Mouse (Mus musculus) T-helper 2 cell (primary cell): Measurements from ENCODE around the gene Icosl.
"Not testable (repeated sequence)": the region's sequence is repeated elsewhere in the genome, so short reads cannot be mapped to it uniquely, and the experiment has no call there.

Experiments used
- in situ Hi-C: fragments of 300-600 bp; cut with MboI, MseI; formaldehyde crosslinking; loops from one replicate; pipeline ENCODE4 v1.15.1; 2025; ENCODE audit warnings: high pct_unique_total_duplicates

The Icosl gene

DNA sequence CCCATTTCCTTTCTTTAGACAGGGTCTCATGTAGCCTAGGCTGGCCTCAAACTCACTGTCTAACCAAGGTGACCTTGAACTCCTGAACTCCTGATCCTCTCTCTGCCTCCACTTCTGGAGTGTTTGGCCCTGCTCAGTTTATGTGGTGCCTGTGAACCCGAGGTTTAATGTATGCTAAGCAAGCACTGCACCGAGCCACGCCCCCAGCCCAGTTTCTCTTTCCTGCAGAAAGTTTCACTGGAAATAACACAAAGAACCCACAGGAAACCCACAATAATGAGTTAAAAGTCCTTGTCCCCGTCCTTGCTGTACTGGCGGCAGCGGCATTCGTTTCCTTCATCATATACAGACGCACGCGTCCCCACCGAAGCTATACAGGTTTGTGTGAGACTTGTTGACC, 5.9 kb downstream of the Icosl start:
- in situ Hi-C loops: no loop called here

DNA sequence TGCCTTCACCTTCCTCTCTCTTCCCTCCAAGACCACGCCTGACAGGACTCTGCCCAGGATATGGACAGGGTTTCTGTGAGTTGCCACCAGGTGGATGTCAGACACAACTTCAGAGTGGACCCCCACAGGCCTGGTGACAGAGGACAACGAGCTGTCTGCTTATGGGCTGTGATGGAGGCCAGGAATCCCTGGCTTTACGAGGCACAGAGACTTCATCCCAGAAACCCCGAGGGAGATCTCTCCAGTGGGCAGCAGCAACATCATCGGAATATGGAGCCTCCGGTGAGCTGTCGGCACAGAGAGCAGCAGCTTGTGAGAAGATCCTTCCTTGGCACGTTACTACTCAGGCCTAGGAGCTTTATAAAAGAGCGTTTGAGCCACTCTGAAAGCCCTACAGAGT, 8.8 kb downstream of the Icosl start:
- in situ Hi-C loops: no loop called here

DNA sequence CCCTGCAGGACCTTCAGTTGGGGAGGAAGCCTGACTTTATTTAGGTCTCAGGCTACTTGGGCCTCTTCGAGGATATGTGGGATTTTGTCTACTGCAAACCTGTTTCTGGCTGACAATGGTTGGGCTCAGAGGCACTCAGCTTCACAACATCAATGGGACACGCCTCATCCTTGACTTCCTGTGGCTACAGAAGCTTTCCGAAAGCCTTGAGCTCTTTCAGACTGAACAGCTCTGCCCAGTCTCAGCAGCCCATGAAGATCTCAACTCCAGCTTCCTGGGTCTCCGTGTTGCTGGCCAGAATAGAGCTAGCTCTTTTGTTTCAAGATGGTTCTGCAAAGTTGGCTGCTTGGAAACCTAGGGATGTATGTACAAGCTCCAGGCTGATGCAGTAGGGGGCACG, 9.2 kb downstream of the Icosl start:
- in situ Hi-C loops: no loop called here

DNA sequence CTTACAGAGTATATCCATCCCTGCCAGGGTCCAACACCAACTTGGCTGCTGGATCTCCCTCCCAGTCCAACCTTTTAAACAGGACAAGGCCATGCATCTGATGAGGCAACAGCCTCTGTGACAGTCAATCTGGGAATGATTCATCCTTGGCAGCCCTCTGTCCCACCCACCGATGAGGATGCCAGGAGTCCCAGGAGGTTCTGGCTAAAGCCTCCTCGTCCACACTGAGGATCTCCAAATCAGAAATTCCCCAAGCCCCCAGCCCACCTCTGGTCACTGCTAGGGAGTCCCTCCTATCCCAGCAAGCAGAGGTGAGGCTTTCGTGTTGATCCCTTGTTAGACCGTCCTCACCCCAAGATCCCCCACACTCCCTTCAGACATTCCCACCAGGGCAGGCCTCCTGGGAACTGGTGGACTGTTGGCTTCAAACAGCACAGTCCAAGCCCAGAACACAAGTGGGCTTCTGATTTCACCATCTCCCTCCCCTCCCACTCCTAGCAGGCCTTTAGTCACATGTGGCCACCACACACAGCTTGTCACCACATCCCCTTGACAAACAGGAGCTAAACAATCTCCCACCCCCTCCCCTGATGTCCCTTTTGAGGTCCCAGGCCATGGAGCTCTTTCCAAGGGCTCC, 11.0 kb downstream of the Icosl start:
- in situ Hi-C loops: no loop called here

GRCm38 (mm10) chr10:78084073-78084472, 15.0 kb downstream of the Icosl start:
- in situ Hi-C loops: no loop called here

DNA sequence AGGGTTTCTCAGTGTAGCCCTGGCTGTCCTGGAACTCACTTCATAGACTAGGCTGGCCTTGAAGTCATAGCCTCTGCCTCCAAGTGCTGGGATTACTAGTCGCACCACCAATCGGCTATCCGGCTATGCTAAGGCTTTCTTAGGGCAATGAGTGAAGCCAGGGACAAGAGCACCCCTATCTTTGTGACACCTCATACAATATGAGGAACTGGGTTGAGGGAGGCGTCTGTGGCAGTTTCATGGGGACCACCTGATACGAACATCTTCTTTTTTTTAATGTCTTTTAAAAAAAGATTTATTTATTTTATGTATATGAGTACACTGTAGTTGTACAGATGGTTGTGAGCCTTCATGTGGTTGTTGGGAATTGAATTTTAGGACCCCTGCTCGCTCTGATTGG, 16.6 kb downstream of the Icosl start:
- in situ Hi-C loops: no loop called here

DNA sequence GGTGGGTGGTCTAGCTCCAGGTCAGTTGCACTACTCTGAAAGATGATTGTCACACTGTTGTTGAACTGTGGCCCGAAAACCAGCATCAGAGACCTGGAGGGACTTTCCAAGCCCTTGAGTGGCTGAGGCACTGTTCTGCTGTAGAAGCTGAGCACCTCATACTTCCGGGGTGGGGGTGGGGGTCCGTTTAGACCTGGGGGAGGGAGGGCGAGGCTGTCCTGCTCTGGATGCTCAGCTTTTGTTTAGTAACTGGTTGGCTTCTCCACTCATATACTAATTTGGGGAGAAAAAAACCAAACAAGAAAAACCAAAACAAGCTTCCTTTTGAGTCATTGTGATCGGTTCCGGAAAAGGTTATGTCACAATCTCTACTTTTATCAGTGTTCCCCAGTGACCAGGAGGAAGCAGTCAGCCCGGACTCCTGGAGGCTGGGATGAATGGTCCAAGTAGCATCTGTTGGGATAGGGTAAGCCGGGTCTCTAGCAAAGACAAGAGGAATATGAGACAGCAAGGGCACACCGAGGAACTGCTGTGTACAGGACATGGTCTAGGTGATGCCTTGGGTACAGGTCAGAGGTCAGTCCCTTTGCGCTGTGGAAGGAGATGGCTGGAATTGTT, 17.5 kb downstream of the Icosl start:
- in situ Hi-C loops: no loop called here

- in situ Hi-C loops: no loop called here
Measured at GRCm38 (mm10) chr10:78087101-78087511, 18.0 kb downstream of the Icosl start.

DNA sequence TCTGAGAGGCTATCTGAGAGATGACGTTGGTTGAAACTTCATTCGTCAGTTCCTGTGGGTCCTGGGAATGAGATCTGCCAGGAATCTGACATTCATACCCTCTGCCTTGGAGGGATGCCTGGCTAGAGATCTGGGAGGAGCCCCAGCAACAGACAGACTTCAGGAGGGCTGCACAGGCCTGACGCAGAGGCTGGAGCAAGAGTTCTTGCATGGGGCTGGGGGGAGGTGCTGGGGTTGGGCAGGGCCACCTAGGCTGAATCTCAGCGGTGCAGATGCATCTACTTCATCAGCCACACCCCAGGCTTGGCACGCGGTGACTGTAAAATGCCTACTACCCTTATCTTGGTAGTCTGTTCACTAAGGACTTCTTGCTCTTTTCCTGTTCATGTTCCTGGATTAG, 21.1 kb downstream of the Icosl start:
- in situ Hi-C loops: no loop called here

DNA sequence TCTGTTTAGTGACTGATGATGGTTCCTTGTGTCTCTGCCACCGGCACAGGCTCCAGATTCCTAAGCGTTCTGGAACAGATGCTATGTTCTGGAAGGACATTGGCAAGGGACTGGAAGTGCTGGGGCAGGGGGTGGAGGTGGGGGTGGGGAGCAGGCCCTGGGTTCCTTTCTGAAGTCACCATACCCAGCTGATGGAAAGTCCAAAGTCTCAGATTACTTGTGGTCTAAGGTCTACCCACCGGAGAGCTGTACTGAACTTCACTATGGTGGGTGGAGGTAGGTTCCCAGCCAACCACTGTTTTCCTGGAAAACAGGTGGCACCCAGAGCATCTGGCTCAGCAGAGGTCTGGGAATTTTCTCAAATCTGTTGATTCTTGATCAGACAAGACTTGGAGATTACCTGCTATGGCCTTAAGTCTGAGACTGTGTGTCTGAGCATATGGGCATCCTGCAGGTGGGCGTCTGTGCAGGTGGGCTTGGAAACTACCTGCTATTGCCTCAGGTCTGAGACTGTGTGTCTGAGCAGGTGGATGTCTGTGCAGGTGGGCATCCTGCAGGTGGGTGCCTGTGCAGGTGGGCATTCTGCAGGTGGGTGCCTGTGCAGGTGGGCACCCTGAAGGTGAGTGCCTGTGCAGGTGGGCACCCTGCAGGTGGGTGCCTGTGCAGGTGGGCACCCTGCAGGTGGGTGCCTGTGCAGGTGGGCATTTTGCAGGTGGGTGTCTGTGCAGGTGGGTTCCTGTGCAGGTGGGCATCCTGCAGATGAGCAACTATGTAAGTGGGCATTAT, 21.8 kb downstream of the Icosl start:
- in situ Hi-C loops: no loop called here

GRCm38 (mm10) chr10:78091865-78092724, 23.0 kb downstream of the Icosl start:
- in situ Hi-C loops: no loop called here

GRCm38 (mm10) chr10:78092725-78093029, 23.6 kb downstream of the Icosl start:
- in situ Hi-C loops: no loop called here

DNA sequence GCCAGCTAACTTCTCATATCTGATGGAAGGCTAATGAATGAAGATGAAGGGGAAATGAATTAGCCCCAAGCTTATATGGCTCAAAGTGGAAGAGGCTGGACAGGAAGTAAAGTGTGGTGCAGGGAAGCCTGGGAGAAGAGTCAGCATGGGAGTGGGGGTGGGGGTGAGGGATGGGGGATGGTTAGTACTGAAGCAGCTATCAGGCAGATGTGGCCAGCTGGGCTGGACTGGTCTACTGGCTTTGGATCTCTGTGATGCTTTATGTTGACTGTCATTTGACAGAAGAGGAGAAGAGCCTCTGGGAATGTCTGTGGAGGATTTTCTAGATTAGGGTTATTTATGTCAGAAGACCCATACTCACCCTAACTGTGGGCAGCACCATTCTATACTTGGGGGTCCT, 26.1 kb downstream of the Icosl start:
- in situ Hi-C loops: no loop called here

- in situ Hi-C loops: no loop called here
Measured at GRCm38 (mm10) chr10:78095954-78096931, 27.1 kb downstream of the Icosl start.

- in situ Hi-C loops: not testable (repeated sequence)
Measured at GRCm38 (mm10) chr10:78099860-78100259, 30.8 kb downstream of the Icosl start.

GRCm38 (mm10) chr10:78100989-78101780, 32.1 kb downstream of the Icosl start:
- in situ Hi-C loops: no loop called here

DNA sequence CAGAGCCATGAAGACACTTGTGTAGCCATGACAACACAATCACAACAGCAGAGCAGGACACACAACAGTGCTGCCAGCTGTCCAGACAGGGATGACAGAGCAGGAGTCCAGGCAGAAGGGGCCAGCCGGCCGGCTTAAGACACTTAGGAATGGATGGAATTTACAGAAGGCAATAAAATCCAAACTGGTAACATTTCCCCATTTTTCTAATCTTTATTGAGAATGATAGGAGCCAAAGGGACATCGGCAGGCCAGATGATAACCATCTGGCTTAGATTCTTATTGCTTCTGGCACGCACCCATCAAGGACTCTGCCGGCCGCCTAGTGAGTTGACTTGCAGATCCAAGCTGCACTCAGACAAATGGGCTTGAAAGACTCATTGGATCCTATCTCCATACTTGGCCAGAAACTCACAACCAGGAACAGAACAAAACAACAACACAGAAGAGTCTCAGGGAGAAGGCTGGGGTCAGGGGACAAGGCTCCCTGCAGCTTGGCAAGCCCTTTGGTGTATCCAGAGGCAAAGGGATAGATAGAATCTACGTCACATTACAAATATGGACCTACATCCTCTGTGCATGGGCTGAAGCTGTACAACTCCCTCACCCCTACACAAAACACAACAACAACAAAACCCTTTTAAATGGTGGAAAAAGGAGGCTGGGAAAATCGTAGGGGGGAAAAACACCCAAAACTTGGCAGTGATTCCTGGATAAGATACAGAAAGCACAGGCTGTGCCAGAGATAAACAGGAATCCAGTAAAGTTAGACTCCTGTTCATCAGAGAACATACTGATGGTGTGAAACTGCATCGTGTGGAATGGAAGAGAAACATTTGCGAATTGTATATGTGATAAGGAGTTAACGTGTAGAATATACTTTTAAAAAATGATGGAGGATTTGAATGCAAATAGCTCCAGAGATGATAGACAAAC, 35.7 kb downstream of the Icosl start:
- in situ Hi-C loops: no loop called here

GRCm38 (mm10) chr10:78105548-78105947, 36.4 kb downstream of the Icosl start:
- in situ Hi-C loops: no loop called here

DNA sequence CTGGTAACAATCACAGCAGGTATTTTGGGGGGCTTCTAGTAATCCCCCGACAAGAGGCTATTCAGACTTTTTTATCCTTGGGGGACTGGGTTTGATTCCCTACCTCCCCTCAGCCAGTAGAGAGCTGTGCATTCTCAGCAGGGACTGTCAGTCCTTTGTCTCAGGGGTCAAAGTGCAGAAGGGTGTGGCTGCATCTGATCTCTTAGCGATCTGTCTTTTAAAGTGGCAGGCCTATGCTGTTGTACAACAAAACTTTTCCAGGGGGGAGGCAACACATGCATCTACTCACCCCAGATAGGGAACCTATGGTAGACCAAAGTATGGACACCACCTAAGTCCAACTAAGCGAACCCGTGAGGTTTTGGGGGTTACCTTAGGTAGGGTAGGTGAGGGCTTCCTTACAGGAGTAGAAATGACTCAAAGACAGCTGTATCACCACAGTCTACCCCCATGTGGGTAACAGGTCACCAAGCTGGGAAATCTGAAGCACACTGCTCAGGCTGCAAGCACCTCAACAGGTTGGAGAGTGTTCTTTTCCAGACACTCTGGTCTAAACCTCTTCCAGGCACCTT, 45.5 kb downstream of the Icosl start:
- in situ Hi-C loops: loop anchor here (5.0 kb wide), 1 partner anchor 88 kb away; no protein-coding TSS in a partner anchor
